Mouse (Mus musculus) kidney, adult 2 months (tissue): ENCODE measurements around the gene Nkiras1.

Source experiments
- CTCF ChIP-seq: fragments of 200-500 bp; conservative IDR thresholded peaks from 2 replicates; pipeline ENCODE4 v1.5.1; 2011; ENCODE audit warnings: low read depth, mild to moderate bottlenecking, control low read depth, low read length, moderate library complexity, mixed read lengths; ENCODE audit not compliant: insufficient read depth, insufficient read length
- POLR2A ChIP-seq: fragments of 200-500 bp; IDR thresholded peaks from one replicate; pipeline ENCODE4 v1.6.1; 2011; ENCODE audit warnings: low read depth, low read length, control low read depth

- TF ChIP-seq CTCF = no peak
- TF ChIP-seq POLR2A = no peak
Measured at GRCm38 (mm10) chr14:18261203-18261602, 9.7 kb upstream of the Nkiras1 start.
